Mouse (Mus musculus) urinary bladder, adult 18-20 months (tissue): ENCODE data around the gene Mphosph9.
"Not testable (repeated sequence)": the region's sequence is repeated elsewhere in the genome, so short reads cannot be mapped to it uniquely, and the experiment has no call there.

Experiments
- DNase-seq, 2 experiments: peaks; one replicate each; pipeline ENCODE4 v3.0.0; 2022; ENCODE audit warnings: low spot score in 2 of 2, mixed read lengths in 2 of 2

The Mphosph9 gene

GRCm38 (mm10) chr5:124327510-124328364 is at the start of gene Mphosph9, which contains the start of gene 2810006K23Rik:
Gene Mphosph9, minus strand, starts transcription at chr5:124327972.
Gene 2810006K23Rik, plus strand, starts transcription at chr5:124328089.
- peak; percentile 99 for DNase-seq

GRCm38 (mm10) chr5:124377149-124377548 is 49.4 kb upstream of the Mphosph9 start:
- no peak for DNase-seq

- no peak for DNase-seq
Measured at GRCm38 (mm10) chr5:124376401-124376800, 48.6 kb upstream of the Mphosph9 start.

- no peak for DNase-seq
Measured at GRCm38 (mm10) chr5:124374298-124374697, 46.5 kb upstream of the Mphosph9 start.

- no peak for DNase-seq
Measured at GRCm38 (mm10) chr5:124366721-124367120, 38.9 kb upstream of the Mphosph9 start.

GRCm38 (mm10) chr5:124365754-124366153 is 38.0 kb upstream of the Mphosph9 start:
- no peak for DNase-seq

- no peak for DNase-seq
Measured at GRCm38 (mm10) chr5:124364173-124364918, 36.6 kb upstream of the Mphosph9 start.

- DNase-seq = not testable (repeated sequence)
Measured at GRCm38 (mm10) chr5:124362982-124363381, 35.2 kb upstream of the Mphosph9 start, which contains the start of gene Cdk2ap1. Gene Cdk2ap1, minus strand, starts transcription at chr5:124363082.

- no peak for DNase-seq
Measured at GRCm38 (mm10) chr5:124359641-124360040, 31.9 kb upstream of the Mphosph9 start.

GRCm38 (mm10) chr5:124356695-124357094 is 28.9 kb upstream of the Mphosph9 start:
- DNase-seq = no peak

- no peak for DNase-seq
Measured at GRCm38 (mm10) chr5:124355425-124355959, 27.7 kb upstream of the Mphosph9 start.

- no peak for DNase-seq
Measured at GRCm38 (mm10) chr5:124354574-124355424, 27.0 kb upstream of the Mphosph9 start.

- peak in 1 of 2 experiments; percentile 59 for DNase-seq
Measured at GRCm38 (mm10) chr5:124353726-124354547, 26.2 kb upstream of the Mphosph9 start.

GRCm38 (mm10) chr5:124353011-124353725 is 25.4 kb upstream of the Mphosph9 start:
- DNase-seq = peak in 1 of 2 experiments; percentile 35

GRCm38 (mm10) chr5:124352141-124352920 is 24.6 kb upstream of the Mphosph9 start:
- DNase-seq = peak; percentile 21 to 30

GRCm38 (mm10) chr5:124351604-124352003 is 23.8 kb upstream of the Mphosph9 start:
- DNase-seq = no peak

GRCm38 (mm10) chr5:124351111-124351560 is 23.4 kb upstream of the Mphosph9 start:
- peak in 1 of 2 experiments; percentile 37 for DNase-seq

GRCm38 (mm10) chr5:124350350-124350749 is 22.6 kb upstream of the Mphosph9 start:
- DNase-seq = no peak

- DNase-seq = no peak
Measured at GRCm38 (mm10) chr5:124349196-124349595, 21.4 kb upstream of the Mphosph9 start.
